Mouse (Mus musculus): ENCODE data around the gene Gm3409. TPM values are rescaled to one million over a fixed set of nuclear protein-coding genes. Genes with fewer than 3 reads are reported as not detected.

Gm3409 gene
- polyA plus RNA-seq (2015; fragmentation: Illumina TruSeq; extraction: RNeasy Lipid Tissue Mini Kit (QIAGEN cat#74804); ENCODE audit: insufficient read depth, low read depth, low replicate concordance), result not detected

DNA sequence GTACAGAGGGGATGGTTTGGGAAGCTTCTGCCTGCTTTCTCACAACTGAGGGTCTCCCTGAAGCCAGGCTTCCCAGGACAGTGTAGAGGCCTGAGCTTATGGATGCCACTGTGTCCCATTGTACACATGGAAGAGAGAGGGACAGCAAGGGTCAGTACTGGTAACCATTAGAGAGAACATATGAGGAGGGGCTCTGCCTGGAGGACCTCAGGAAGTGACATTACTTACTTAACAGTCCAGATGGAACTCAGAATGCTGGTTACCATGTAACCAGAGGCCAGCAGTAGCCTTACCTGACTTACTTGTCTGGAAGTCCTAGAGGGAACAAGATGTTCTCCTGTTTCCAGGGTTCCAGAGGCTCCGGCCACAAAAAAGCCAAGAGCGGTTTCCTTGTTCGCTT lies at the start of gene Gm3409:
Gene Gm3409, plus strand, starts transcription at position 301 of the 400 bp plus-strand sequence.

DNA sequence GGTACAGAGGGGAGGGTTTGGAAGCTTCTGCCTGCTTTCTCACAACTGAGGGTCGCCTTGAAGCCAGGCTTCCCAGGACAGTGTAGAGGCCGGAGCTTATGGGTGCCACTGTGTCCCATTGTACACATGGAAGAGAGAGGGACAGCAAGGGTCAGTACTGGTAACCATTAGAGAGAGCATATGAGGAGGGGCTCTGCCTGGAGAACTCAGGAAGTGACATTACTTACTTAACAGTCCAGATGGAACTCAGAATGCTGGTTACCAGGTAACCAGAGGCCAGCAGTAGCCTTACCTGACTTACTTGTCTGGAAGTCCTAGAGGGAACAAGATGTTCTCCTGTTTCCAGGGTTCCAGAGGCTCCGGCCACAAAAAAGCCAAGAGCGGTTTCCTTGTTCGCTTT lies 46.4 kb upstream of the Gm3409 start, which contains the start of gene Gm6370:
Gene Gm6370, plus strand, starts transcription at position 301 of the 400 bp plus-strand sequence.

DNA sequence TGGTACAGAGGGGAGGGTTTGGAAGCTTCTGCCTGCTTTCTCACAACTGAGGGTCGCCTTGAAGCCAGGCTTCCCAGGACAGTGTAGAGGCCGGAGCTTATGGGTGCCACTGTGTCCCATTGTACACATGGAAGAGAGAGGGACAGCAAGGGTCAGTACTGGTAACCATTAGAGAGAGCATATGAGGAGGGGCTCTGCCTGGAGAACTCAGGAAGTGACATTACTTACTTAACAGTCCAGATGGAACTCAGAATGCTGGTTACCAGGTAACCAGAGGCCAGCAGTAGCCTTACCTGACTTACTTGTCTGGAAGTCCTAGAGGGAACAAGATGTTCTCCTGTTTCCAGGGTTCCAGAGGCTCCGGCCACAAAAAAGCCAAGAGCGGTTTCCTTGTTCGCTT lies 35.3 kb upstream of the Gm3409 start, which contains the start of gene 4930449I24Rik:
Gene 4930449I24Rik, plus strand, starts transcription at position 301 of the 400 bp plus-strand sequence.

DNA sequence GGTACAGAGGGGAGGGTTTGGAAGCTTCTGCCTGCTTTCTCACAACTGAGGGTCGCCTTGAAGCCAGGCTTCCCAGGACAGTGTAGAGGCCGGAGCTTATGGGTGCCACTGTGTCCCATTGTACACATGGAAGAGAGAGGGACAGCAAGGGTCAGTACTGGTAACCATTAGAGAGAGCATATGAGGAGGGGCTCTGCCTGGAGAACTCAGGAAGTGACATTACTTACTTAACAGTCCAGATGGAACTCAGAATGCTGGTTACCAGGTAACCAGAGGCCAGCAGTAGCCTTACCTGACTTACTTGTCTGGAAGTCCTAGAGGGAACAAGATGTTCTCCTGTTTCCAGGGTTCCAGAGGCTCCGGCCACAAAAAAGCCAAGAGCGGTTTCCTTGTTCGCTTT lies 23.6 kb upstream of the Gm3409 start, which contains the start of gene Gm3402:
Gene Gm3402, plus strand, starts transcription at position 301 of the 400 bp plus-strand sequence.

DNA sequence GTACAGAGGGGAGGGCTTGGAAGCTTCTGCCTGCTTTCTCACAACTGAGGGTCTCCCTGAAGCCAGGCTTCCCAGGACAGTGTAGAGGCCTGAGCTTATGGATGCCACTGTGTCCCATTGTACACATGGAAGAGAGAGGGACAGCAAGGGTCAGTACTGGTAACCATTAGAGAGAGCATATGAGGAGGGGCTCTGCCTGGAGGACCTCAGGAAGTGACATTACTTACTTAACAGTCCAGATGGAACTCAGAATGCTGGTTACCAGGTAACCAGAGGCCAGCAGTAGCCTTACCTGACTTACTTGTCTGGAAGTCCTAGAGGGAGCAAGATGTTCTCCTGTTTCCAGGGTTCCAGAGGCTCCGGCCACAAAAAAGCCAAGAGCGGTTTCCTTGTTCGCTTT lies 11.9 kb upstream of the Gm3409 start, which contains the start of gene Gm3404:
Gene Gm3404, plus strand, starts transcription at position 301 of the 400 bp plus-strand sequence.

DNA sequence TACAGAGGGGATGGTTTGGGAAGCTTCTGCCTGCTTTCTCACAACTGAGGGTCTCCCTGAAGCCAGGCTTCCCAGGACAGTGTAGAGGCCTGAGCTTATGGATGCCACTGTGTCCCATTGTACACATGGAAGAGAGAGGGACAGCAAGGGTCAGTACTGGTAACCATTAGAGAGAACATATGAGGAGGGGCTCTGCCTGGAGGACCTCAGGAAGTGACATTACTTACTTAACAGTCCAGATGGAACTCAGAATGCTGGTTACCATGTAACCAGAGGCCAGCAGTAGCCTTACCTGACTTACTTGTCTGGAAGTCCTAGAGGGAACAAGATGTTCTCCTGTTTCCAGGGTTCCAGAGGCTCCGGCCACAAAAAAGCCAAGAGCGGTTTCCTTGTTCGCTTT lies 18.4 kb downstream of the Gm3409 start, which contains the start of gene Gm3415:
Gene Gm3415, plus strand, starts transcription at position 301 of the 400 bp plus-strand sequence.

DNA sequence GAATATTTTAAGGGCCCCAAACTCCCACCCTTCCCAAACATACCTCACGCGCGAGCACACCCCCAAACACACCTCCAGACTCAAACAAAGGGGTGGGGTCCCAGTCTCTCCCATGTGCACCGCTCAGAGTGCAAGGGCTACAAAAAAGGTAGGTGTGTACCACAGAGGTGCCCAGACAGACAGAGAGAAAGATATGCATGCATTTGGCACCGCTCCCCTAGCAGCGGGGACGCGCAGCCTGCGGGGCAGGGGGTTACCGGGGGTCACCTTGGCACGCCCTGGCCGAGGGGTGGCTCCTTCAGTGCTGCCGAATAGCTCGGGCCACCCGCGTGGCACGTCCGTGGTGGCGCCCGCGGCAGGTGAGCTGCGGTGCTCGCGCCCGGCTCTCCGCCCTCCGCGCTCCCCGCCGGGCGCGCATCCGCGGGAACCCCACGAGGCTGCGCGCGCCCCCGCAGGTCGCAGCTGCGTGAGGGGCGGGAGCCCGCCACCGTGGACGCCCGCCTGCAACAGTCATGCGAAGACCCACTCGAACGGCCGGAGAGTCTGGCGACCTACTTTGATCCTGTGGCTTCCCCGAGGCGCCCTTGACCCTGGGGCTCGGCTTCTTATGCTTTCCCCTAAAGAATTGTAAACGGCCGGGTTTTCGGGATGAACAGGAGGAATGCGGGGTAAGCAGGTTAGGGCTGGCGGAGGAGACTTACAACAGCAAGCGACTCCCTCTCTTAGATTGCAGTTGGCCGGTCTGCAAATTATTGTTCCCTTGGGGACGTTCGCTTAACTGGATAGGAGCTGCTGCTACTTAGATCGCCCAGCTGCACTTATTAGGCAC lies 47.2 kb downstream of the Gm3409 start, which contains the start of gene Gpr12:
Gene Gpr12, minus strand, starts transcription at position 762 of the 829 bp plus-strand sequence.

Other genes starting within 250 kb of the Gm3409 start
- 1.1 TPM for gene Wasf3, start 152.7 kb upstream of the Gm3409 start, polyA plus RNA-seq (2015; fragmentation: Illumina TruSeq; extraction: RNeasy Lipid Tissue Mini Kit (QIAGEN cat#74804); ENCODE audit: insufficient read depth, low read depth, low replicate concordance)
- gene Gm6408, start 55.7 kb upstream of the Gm3409 start, polyA plus RNA-seq (2015; fragmentation: Illumina TruSeq; extraction: RNeasy Lipid Tissue Mini Kit (QIAGEN cat#74804); ENCODE audit: insufficient read depth, low read depth, low replicate concordance), result not detected
- gene Gm6370, start 46.3 kb upstream of the Gm3409 start, polyA plus RNA-seq (2015; fragmentation: Illumina TruSeq; extraction: RNeasy Lipid Tissue Mini Kit (QIAGEN cat#74804); ENCODE audit: insufficient read depth, low read depth, low replicate concordance), result not detected
- not detected for gene 4930449I24Rik, start 35.2 kb upstream of the Gm3409 start, polyA plus RNA-seq (2015; fragmentation: Illumina TruSeq; extraction: RNeasy Lipid Tissue Mini Kit (QIAGEN cat#74804); ENCODE audit: insufficient read depth, low read depth, low replicate concordance)
- not detected for gene Gm3402, start 23.5 kb upstream of the Gm3409 start, polyA plus RNA-seq (2015; fragmentation: Illumina TruSeq; extraction: RNeasy Lipid Tissue Mini Kit (QIAGEN cat#74804); ENCODE audit: insufficient read depth, low read depth, low replicate concordance)
- gene Gm3404, start 11.8 kb upstream of the Gm3409 start, polyA plus RNA-seq (2015; fragmentation: Illumina TruSeq; extraction: RNeasy Lipid Tissue Mini Kit (QIAGEN cat#74804); ENCODE audit: insufficient read depth, low read depth, low replicate concordance), result not detected
- gene Gm3415, start 18.5 kb downstream of the Gm3409 start, polyA plus RNA-seq (2015; fragmentation: Illumina TruSeq; extraction: RNeasy Lipid Tissue Mini Kit (QIAGEN cat#74804); ENCODE audit: insufficient read depth, low read depth, low replicate concordance), result not detected
- not detected for gene Gpr12, start 47.6 kb downstream of the Gm3409 start, polyA plus RNA-seq (2015; fragmentation: Illumina TruSeq; extraction: RNeasy Lipid Tissue Mini Kit (QIAGEN cat#74804); ENCODE audit: insufficient read depth, low read depth, low replicate concordance)